Mouse (Mus musculus) neutrophil, adult 59 days (primary cell): ENCODE results near the gene Dlgap4. TPM values are rescaled to one million over a fixed set of nuclear protein-coding genes. Genes with fewer than 3 reads are reported as not detected.

ENCODE experiments used
- total RNA-seq, 2 experiments: library from RNA; stranded (reverse); gene quantifications; 1 replicate in 1 of 2; 2 replicates in 1 of 2; pipeline ENCODE4 v1.2.4; 2023

The Dlgap4 gene
- total RNA-seq: 10 to 100 TPM; 78.5 to 89.7 TPM

DNA sequence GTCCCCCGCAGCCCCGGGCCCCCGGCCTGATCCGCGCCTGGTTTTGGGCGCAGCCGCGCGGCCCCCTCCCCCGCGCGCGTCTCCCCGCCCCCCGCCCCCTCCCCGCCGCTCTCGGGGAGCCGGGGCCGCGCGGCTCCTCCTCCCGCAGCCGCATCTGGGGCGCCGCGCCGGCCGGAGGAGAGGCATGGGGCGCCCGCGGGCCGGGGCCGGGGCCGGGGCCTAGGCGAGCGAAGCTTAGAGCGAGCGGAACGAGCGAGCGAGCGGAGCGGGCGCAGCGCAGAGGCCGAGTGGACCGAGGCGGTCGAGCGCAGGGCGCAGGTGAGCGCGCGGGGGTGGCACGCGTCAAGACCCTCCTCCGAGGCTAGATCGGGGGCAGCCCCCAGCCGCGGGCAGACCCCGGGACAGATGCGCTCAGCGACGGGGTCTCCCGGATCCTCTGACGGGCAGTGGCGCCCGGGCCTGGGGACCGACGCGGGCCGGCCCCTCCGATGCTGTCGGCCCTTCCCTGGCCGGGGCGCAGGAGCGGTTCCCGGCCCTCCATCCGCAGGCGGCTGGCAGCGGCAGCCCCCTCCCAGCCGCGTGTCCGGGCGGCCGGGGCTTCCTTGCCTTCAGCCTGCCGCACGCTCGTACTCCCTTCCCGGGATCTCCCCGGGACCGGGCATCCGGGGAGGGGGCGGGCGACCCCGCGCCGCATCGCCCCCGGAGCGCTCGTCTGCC, at the start of gene Dlgap4:
Dlgap4 (plus strand) TSS at position 165 of the 717 bp plus-strand sequence.

DNA sequence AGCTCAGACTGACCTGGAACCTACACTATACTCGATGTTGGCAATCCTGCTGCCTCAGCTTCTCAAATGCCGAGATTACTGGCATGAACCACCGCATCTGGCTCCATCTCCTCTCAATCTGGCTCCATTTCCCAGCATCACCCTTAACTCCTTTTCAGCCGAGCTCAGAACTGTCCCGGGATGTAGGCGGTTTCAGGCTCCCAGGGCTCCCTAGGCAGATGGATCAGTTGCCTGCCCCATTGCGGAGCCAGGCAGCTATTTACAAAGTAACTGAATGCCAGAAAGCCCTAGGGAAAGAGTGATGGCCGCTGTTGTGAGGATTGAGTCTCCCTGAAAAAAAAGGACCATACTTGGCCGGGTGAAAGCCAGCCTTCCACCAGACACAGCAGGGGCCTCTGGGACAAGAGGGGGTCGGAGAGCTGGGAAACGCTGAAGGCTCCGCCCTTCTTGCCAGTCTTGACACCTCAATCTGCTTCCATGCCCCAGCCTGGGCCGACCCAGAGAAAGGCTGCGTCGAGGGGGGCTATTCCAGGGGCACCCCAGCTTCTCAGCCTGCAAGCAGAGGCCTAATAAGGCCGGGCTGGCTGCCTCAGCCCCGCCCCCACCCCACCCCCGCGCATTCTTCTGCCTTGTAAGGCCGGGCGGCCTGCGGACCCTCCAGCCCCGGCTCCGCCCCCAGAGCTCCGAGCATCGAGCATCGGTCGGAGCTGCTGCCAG, 161.4 kb downstream of the Dlgap4 start, which contains the start of gene Myl9:
Myl9 (plus strand) TSS at position 683 of the 717 bp plus-strand sequence.

Other genes with a start within 250 kb of the Dlgap4 start
- under 1 TPM; 0.47 to 0.82 TPM for gene Epb41l1, start 192.8 kb upstream of the Dlgap4 start, total RNA-seq
- gene Aar2, start 66.1 kb upstream of the Dlgap4 start, total RNA-seq: 10 to 100 TPM; 13.3 to 17.0 TPM
- 1 to 10 TPM; 1.1 to 1.4 TPM for gene Myl9, start 161.7 kb downstream of the Dlgap4 start, total RNA-seq
- 10 to 100 TPM; 10.9 to 19.3 TPM for gene Tgif2, start 226.3 kb downstream of the Dlgap4 start, total RNA-seq
- 1 to 10 TPM; 4.9 to 6.1 TPM for gene 4930518I15Rik, start 244.2 kb downstream of the Dlgap4 start, total RNA-seq
- gene Rab5if, start 249.4 kb downstream of the Dlgap4 start, total RNA-seq: 100 to 1,000 TPM; 309 to 329 TPM